Mouse (Mus musculus): Measurements from ENCODE around the gene Ptprn2. TPM values are rescaled to one million over a fixed set of nuclear protein-coding genes. Genes with fewer than 3 reads are reported as not detected.
"Not testable (repeated sequence)": the region's sequence is repeated elsewhere in the genome, so short reads cannot be mapped to it uniquely, and the experiment has no call there.

Ptprn2 gene
- total and polyA plus RNA-seq, 3 experiments = 0.22 TPM; not detected in 2

DNA sequence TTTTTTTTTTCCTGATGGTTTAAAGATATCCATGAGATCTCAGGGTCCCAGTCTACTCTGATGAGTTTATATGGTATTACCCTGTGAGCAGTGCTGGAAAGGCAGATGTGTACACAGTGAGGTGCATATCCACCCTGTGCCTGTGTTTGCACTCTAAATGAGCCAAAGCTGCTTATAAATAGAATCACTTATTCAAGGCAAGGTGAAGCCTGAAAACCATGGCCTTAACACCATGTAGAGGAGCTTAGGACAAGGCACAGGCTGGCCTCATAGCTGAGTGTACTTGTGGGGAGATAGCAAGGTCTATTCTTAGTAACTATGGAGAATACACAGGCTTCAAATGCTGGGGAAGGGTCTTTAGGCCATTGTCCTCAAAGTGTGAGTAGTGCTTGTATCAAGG, 13.1 kb downstream of the Ptprn2 start:
- Histone ChIP-seq H3K4me3 (ENCODE audit: low read depth, low read length) (no peak overlapping the region), H3K4me1 (ENCODE audit: insufficient read depth, low read depth, low read length) (no peaks in the 10 kb centered on the region), H3K9me3 (replicated peaks) (no peaks in the 10 kb centered on the region), H3K36me3 (replicated peaks) (no peaks in the 10 kb centered on the region), H3K27me3 (ENCODE audit: insufficient read depth, low read length) (no peaks in the 10 kb centered on the region)
- no peak for TF ChIP-seq TAL1 (conservative IDR thresholded peaks at IDR 0.05; ENCODE audit: low read depth, low read length)
- TF ChIP-seq POLR2AphosphoS5 (IDR thresholded peaks at IDR 0.05; ENCODE audit: insufficient replicate concordance, low read depth, low read length) = no peak
- no peak for TF ChIP-seq GATA1 (IDR thresholded peaks at IDR 0.05; ENCODE audit: borderline replicate concordance, low read length)
- TF ChIP-seq CTCF (IDR thresholded peaks at IDR 0.05; ENCODE audit: low read depth, low read length) = no peak
- TF ChIP-seq GATA2 (IDR thresholded peaks at IDR 0.05; ENCODE audit: borderline replicate concordance, low read depth, low read length) = no peak
- ATAC-seq (ENCODE audit: extremely low read depth, insufficient number of reproducible peaks, low FRiP score, poor library complexity, severe bottlenecking) = no peak
- DNase-seq (ENCODE audit: low spot score) = no peak

GRCm38 (mm10) chr12:116500652-116501051, 15.1 kb downstream of the Ptprn2 start:
- no peak for ATAC-seq (ENCODE audit: extremely low read depth, insufficient number of reproducible peaks, low FRiP score, poor library complexity, severe bottlenecking)
- Histone ChIP-seq H3K9me3 (replicated peaks) (no peaks in the 10 kb centered on the region), H3K4me1 (ENCODE audit: insufficient read depth, low read depth, low read length) (no peaks in the 10 kb centered on the region), H3K36me3 (replicated peaks) (no peaks in the 10 kb centered on the region), H3K4me3 (ENCODE audit: low read depth, low read length) (no peak overlapping the region), H3K27me3 (ENCODE audit: insufficient read depth, low read length) (no peaks in the 10 kb centered on the region)
- TF ChIP-seq POLR2AphosphoS5 (IDR thresholded peaks at IDR 0.05; ENCODE audit: insufficient replicate concordance, low read depth, low read length) (no peak), GATA1 (IDR thresholded peaks at IDR 0.05; ENCODE audit: borderline replicate concordance, low read length) (no peak), GATA2 (IDR thresholded peaks at IDR 0.05; ENCODE audit: borderline replicate concordance, low read depth, low read length) (no peak), TAL1 (conservative IDR thresholded peaks at IDR 0.05; ENCODE audit: low read depth, low read length) (no peak), CTCF (IDR thresholded peaks at IDR 0.05; ENCODE audit: low read depth, low read length) (no peak)
- no peak for DNase-seq (ENCODE audit: low spot score)

GRCm38 (mm10) chr12:116512482-116512881, 27.0 kb downstream of the Ptprn2 start:
- no peak for TF ChIP-seq POLR2AphosphoS5 (IDR thresholded peaks at IDR 0.05; ENCODE audit: insufficient replicate concordance, low read depth, low read length)
- TF ChIP-seq GATA2 (IDR thresholded peaks at IDR 0.05; ENCODE audit: borderline replicate concordance, low read depth, low read length) = no peak
- TF ChIP-seq GATA1 (IDR thresholded peaks at IDR 0.05; ENCODE audit: borderline replicate concordance, low read length) = no peak
- ATAC-seq (ENCODE audit: extremely low read depth, insufficient number of reproducible peaks, low FRiP score, poor library complexity, severe bottlenecking) (no peak), DNase-seq (ENCODE audit: low spot score) (no peak)
- no peaks in the 10 kb centered on the region for H3K27me3 ChIP-seq (ENCODE audit: insufficient read depth, low read length)
- no peaks in the 10 kb centered on the region for H3K9me3 ChIP-seq (replicated peaks)
- no peaks in the 10 kb centered on the region for H3K4me1 ChIP-seq (ENCODE audit: insufficient read depth, low read depth, low read length)
- H3K4me3 ChIP-seq (ENCODE audit: low read depth, low read length) = no peak overlapping the region
- H3K36me3 ChIP-seq (replicated peaks) = no peaks in the 10 kb centered on the region

DNA sequence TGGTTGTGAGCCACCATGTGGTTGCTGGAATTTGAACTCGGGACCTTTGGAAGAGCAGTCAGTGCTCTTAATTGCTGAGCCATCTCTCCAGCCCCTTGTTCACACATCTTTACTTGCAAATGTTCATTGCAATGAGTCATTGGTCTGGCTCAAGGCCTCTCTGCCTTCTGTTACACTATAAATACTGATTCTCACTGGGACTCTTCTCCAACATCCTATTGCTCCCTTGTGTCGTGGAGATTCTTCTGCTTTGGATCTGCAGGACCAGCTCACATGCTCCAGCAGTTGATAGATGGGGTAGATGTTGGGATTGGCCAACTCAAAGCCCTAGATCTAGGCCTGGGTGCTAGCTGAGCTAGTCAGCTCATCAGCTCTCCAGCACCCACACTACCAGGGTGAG, 28.3 kb downstream of the Ptprn2 start:
- not testable (repeated sequence) for ATAC-seq (ENCODE audit: extremely low read depth, insufficient number of reproducible peaks, low FRiP score, poor library complexity, severe bottlenecking); H3K4me3 ChIP-seq (ENCODE audit: low read depth, low read length); H3K9me3 ChIP-seq (replicated peaks); DNase-seq (ENCODE audit: low spot score); H3K4me1 ChIP-seq (ENCODE audit: insufficient read depth, low read depth, low read length); H3K36me3 ChIP-seq (replicated peaks); H3K27me3 ChIP-seq (ENCODE audit: insufficient read depth, low read length)

DNA sequence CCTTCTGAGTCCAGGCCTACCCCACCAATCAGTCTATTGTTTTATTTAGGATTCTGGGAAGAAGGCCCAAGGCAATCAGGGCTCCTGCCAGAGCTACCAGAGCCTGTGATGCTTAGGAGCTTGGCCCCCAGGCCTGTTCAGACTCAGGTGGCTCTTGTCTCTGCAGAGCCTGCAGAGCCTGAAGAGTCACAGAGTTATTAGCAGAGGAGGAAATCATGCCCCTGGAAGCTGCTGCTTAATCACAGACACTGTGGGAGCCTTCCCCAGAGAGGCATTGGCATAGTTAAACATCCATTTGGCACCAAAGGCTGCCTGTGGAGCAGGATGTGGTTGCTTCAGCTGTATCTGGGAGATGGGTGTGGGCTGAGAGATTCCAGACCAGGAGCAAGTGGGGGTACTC, 30.3 kb downstream of the Ptprn2 start:
- no peak overlapping the region for H3K4me3 ChIP-seq (ENCODE audit: low read depth, low read length)
- H3K9me3 ChIP-seq (replicated peaks) = no peaks in the 10 kb centered on the region
- TF ChIP-seq CTCF (IDR thresholded peaks at IDR 0.05; ENCODE audit: low read depth, low read length) = no peak
- TF ChIP-seq POLR2AphosphoS5 (IDR thresholded peaks at IDR 0.05; ENCODE audit: insufficient replicate concordance, low read depth, low read length) = no peak
- no peak for TF ChIP-seq GATA1 (IDR thresholded peaks at IDR 0.05; ENCODE audit: borderline replicate concordance, low read length)
- TF ChIP-seq GATA2 (IDR thresholded peaks at IDR 0.05; ENCODE audit: borderline replicate concordance, low read depth, low read length) = no peak
- no peak for TF ChIP-seq TAL1 (conservative IDR thresholded peaks at IDR 0.05; ENCODE audit: low read depth, low read length)
- H3K27me3 ChIP-seq (ENCODE audit: insufficient read depth, low read length) = no peaks in the 10 kb centered on the region
- no peaks in the 10 kb centered on the region for H3K4me1 ChIP-seq (ENCODE audit: insufficient read depth, low read depth, low read length)
- DNase-seq (ENCODE audit: low spot score) (no peak), ATAC-seq (ENCODE audit: extremely low read depth, insufficient number of reproducible peaks, low FRiP score, poor library complexity, severe bottlenecking) (no peak)
- no peaks in the 10 kb centered on the region for H3K36me3 ChIP-seq (replicated peaks)

GRCm38 (mm10) chr12:116528861-116529260, 43.3 kb downstream of the Ptprn2 start:
- DNase-seq (ENCODE audit: low spot score) (no peak), ATAC-seq (ENCODE audit: extremely low read depth, insufficient number of reproducible peaks, low FRiP score, poor library complexity, severe bottlenecking) (no peak)
- TF ChIP-seq CTCF (IDR thresholded peaks at IDR 0.05; ENCODE audit: low read depth, low read length) = no peak
- TF ChIP-seq GATA2 (IDR thresholded peaks at IDR 0.05; ENCODE audit: borderline replicate concordance, low read depth, low read length) = no peak
- TF ChIP-seq TAL1 (conservative IDR thresholded peaks at IDR 0.05; ENCODE audit: low read depth, low read length) = no peak
- no peak for TF ChIP-seq POLR2AphosphoS5 (IDR thresholded peaks at IDR 0.05; ENCODE audit: insufficient replicate concordance, low read depth, low read length)
- TF ChIP-seq GATA1 (IDR thresholded peaks at IDR 0.05; ENCODE audit: borderline replicate concordance, low read length) = no peak
- Histone ChIP-seq H3K36me3 (replicated peaks) (no peaks in the 10 kb centered on the region), H3K4me1 (ENCODE audit: insufficient read depth, low read depth, low read length) (no peaks in the 10 kb centered on the region), H3K9me3 (replicated peaks) (no peaks in the 10 kb centered on the region), H3K27me3 (ENCODE audit: insufficient read depth, low read length) (no peaks in the 10 kb centered on the region), H3K4me3 (ENCODE audit: low read depth, low read length) (no peak overlapping the region)

GRCm38 (mm10) chr12:116533281-116533680, 47.8 kb downstream of the Ptprn2 start:
- Histone ChIP-seq H3K4me1 (ENCODE audit: insufficient read depth, low read depth, low read length) (no peaks in the 10 kb centered on the region), H3K9me3 (replicated peaks) (no peaks in the 10 kb centered on the region), H3K4me3 (ENCODE audit: low read depth, low read length) (no peak overlapping the region), H3K27me3 (ENCODE audit: insufficient read depth, low read length) (no peaks in the 10 kb centered on the region), H3K36me3 (replicated peaks) (no peaks in the 10 kb centered on the region)
- TF ChIP-seq TAL1 (conservative IDR thresholded peaks at IDR 0.05; ENCODE audit: low read depth, low read length) (no peak), CTCF (IDR thresholded peaks at IDR 0.05; ENCODE audit: low read depth, low read length) (no peak)
- ATAC-seq (ENCODE audit: extremely low read depth, insufficient number of reproducible peaks, low FRiP score, poor library complexity, severe bottlenecking) (no peak), DNase-seq (ENCODE audit: low spot score) (no peak)
